Mouse (Mus musculus) kidney, postnatal 4 days (tissue): ENCODE measurements at regions not wholly inside any gene's neighbourhood (a gene's known extent, or its start where the extent isn't known, plus 50 kb on each side); places are given as distances from the start of the nearest gene placed in this dataset.

Source experiments
- DNase-seq, 2 experiments: peaks; one replicate each; pipeline ENCODE4 v3.0.0; 2021; ENCODE audit warnings: mixed read lengths in 2 of 2

DNA sequence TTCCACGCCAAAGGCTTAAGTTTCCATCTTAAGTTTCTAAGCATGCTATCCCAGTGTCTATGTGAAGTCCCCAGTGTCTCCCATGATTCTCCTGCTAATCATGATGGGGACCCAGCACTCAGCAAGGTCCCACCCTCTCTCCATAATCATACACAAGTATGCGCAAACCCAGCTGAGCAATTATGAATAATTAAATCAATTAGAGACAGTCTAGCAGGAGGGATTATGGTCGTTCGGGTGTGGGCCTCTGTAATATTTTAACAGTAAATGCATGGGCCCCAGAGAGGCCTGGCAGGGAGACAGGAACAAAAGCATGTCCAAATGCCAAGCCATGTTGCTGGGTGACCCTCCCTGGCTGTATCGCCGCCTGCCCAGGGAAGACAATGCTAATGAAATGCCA, 73.1 kb upstream of the Msx1 start:
- DNase-seq = no peak

DNA sequence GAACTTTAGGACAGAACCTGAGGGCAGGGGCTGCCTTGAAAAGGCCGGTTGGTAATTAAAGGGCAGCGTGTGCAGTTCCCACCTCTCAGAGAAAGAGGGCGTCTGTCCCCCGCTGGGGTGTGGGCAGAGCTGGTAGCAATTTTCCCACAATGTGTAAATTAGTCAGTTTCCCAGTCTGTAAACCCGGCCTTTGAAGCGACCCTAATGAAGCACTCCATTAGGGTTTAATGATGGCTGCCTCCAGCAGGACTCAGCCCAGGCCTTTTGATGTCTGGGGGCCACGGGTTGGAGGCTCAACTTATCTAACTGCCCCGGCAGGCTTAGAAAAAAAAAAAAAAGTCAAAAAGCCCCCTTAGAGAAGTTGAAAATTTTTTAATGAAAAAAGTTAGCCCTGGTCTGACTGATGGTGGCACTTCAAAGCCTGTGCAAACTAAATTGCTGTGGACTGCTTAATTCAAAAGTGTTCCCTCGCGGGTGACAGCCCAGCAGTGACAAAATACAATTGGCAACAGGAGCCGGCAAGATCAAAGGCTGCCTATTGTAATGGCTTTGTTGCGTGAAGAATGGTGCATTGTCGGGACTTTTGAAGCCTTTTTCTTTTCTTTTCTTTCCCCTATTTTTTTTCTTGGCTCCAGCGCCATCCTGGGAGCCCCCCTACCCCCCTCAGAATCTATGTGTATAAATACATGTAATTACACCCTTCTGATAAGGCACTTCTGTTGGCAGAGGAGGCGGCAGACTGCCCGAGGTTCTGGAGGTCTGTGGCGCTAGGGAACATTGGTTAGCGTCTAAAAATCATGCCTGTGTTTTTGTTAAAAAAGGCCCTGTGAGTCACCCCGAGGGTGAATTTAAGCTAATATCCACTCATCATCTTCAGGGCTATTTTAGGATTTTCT, 71.3 kb upstream of the Msx1 start:
- peak; percentile 40 to 44 for DNase-seq

DNA sequence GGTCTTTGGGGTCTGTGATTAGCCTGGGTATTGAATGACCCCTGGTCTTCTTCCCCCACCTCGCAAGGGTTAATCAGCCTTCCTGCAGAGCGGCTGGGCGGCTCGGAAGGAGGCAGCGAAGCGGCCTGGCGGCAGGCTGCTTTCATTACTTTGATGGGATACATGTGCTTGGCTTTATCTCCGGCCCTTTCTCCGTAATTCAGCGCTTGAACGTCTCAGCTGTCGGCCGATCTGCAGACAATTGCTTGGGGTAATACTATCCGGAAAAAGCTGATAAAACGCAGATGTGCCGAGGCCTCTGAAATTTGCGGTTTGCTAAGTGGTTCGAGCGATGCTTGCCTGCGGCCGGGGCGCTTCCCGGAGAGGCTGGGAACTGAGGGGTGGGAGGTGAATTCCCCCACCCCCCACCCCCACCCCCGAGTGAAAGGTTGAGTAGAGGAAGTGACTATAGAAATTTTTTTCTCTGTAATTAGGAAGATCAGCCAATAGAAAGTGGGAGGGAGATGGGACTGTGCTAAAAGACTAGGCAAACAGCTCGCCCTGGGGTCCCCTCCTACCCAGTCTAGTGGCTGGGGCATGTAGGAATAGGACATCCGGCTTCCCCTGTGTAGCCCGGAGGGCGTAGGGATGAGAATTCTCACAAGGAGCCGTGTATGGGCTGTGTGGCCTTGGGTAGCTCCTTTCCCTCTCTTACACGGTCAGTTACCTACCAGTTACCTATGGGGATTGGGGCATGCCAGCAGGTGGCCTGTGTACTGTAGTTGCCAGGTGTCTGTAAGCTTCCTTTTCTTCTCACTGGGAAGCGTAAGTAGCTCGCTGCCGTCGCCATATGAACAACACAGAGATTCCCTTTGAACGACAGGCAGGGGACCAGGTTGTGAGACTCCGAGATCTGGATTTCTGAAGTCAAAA, 69.5 kb upstream of the Msx1 start:
- DNase-seq = peak; percentile 65 to 77

DNA sequence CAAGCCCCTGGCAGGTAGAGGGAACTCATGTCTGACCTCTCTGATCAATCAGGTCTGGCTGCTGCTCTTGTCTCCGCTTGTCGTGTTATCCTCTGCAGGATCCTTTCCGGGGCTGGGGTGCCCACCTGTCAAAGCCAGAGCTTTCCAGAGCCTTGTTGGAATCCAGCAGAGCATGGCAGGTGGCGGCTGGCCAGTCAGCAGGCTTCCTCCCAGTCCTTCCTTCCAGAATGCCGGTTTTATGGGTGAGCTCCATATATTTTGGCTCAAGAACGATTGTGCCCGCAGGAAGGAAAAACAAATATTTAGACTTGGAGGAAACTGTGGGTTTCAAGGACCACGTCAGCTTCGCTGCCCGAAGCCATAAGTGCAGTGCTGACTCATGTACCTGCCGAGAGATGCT, 66.3 kb upstream of the Msx1 start:
- DNase-seq = no peak

DNA sequence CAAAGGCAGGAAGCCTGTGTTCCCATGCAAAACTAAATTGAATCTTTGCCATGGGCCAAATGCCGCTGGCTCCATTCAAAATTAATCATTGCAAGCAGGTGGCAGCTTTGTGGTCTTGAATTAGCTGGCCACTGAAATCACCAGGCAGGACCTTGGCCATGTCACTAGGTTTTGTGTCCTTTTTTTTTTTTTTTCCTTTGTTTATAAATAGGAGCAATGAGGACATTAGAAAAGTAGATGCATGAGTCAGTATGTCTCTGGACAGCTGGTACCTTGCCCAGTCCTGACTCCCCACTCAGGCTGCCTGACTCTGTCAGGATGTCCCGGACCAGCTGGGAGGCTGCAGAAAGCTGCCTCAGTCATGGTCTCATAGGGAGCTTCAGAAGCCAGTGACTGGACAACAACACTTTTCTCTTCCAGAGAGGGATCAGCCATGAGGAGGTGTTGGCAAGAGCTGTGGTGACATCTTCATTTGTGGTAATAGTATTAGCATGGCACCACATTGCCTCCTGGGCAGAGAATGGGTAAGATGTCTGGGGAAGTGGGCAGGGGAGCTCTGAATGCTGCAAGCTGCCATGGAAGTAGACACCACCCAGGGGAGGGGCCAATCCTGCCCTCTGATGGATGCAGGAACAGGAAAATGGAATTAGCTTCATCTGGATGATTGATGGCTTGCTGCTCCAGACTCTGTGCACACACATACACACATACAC, 55.4 kb upstream of the Msx1 start:
- DNase-seq = no peak

DNA sequence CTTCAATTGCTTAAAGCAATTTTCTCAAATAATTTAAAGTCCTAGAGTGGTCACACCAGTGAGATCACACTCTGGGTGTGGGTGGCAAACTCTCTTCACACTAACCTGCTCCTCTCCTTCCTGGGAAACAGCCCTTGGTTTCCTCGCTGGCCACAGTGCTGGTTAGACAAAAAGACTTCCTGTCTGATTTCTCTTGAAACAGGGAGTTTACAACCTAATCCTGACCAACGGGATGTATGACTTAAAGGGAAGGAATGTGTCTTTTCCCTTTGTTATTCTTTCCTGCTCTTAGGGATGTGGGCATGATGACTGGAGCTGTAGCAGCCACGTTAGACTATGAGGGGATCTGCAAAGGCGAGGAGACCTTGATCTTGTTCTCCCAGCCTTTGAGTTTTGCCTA, 51.9 kb upstream of the Msx1 start:
- no peak for DNase-seq

DNA sequence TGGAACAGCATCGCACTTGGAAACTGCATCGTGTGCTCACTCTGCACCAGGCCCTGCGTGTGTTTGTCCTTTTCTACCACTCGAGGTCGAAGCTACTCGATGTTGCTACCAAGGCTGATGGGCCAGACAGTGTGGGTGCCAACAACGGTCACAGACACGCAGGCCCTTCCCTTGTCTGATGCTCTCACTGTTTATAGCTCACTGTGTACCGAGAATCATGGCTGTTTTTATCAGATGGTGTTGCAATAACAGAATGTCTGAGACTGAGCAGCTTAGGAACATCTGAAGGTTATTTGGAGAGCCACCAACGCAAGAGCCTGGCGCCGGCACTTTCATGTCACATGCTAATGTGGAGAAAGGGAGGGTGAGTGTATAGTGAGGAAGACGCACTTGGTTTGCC, 51.1 kb upstream of the Msx1 start:
- no peak for DNase-seq

DNA sequence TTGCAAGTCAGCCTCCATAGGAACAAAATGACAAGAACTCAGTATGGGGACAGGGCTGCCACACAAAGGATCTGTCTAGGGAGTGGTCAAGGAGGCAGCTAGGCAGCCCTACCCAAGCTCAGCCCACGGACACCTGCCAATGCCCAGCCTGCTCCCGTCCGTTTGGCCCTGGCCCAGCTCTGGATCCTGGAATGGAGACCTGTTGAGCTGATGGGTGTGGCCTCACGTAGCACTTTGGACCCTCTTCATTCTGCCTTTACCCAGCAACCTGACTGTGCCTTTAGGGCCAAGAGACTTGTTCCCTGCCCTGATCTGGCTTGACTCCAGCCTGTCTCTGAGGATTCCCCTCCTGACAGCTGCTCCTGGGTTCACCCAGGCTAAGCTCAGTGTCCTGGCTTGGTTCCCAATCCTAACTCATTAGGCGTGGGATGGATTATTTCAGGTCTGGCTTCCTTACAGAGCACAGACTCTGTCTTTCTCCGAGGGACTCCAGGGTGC, 50.5 kb upstream of the Msx1 start:
- peak; percentile 48 to 72 for DNase-seq
